Mouse (Mus musculus) layer of hippocampus, adult 18-20 months (tissue): ENCODE results near the gene Casp8. TPM values are rescaled to one million over a fixed set of nuclear protein-coding genes. Genes with fewer than 3 reads are reported as not detected.
"Not testable (repeated sequence)": the region's sequence is repeated elsewhere in the genome, so short reads cannot be mapped to it uniquely, and the experiment has no call there.

Experiments used
- DNase-seq, 2 experiments: peaks; one replicate each; pipeline ENCODE4 v3.0.0; 2022; ENCODE audit warnings: low spot score in 2 of 2
- total RNA-seq, 2 experiments: library from RNA; stranded (reverse); gene quantifications; 2 replicates each; pipeline ENCODE4 v1.2.3; 2021

The Casp8 gene
- total RNA-seq, 2 experiments from 2014 or later, result 2.0 TPM

DNA sequence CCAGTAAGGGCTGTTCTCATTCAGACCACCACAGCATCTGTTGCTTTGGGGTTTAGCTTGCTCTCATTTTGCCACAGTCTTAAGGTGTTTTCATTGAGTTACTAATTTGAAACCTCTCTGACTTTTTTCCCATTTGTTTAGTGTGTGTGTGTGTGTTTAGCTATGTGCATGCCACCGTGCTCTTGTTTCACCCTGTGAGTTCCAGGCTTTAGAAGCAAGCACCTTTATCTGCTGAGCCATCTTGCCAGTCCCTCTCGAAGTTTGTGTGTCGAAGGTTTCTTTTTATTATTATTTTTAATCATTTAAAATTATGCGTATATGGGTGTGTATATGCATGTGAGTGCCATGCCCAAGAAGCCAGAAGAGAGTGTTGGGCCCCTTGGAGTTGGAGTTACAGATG is 3.7 kb downstream of the Casp8 start:
- DNase-seq, result no peak

DNA sequence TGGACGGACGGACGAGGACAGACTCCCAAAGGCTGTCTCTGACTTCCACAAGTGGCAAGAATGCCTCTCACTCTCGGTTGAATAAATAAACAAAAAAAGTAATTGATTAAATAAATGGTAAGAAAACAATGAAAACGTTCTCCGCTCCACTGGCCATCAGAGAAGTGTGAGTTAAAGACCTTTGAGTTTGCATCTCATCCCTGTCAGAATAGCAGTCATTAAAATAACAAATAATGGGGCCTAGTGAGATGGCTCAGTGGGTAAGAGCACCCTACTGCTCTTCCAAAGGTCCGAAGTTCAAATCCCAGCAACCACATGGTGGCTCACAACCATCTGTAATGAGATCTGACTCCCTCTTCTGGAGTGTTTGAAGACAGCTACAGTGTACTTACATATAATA is 5.5 kb downstream of the Casp8 start:
- not testable (repeated sequence) for DNase-seq

GRCm38 (mm10) chr1:58801558-58802285 is 6.5 kb downstream of the Casp8 start:
- DNase-seq, result no peak

DNA sequence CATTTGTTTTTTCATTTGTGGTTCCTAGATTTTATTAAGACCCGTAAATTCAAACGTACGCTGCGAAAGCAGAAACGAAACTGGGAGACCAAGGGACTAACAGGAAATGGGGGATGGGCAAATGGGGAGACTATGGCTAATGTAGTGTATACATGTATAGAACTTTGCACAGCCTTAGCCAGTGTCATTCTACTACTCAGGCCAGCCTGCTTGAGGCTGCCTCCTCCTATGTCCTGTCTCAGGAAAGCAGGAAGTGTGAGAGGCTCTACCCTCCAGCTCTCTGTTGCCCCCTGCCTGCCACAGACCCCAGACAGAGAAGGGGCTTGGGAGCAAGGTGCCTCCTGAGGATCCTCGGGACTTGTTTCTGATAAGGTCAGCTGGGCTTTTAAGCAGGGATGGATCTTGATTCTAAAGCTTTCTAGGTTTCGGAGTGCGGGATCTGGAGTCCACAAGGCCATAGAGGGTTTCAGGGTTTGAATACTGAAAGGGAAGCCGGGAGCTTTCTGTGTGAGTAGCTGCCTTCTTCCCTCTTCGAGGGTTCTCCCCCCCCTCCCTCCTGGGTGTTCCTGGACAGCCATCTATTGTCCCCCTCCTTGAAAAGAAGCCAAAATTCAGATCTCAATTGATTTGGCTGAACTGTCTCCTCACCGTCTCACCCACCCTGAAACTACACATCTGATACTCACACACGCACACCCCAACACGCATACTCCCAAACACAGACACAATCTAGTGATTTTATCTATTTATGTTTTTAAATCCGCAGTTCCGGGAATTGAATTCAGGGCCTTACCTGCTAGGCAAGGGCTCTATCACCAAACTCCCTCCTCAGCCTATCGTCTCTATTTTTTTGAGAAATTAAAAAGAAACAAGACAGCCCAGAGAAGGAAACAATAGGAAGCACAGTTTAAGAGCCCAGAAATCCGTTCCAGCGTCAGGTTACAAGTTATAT is 7.4 kb downstream of the Casp8 start:
- DNase-seq, result peak in 1 of 2 experiments; percentile 7

DNA sequence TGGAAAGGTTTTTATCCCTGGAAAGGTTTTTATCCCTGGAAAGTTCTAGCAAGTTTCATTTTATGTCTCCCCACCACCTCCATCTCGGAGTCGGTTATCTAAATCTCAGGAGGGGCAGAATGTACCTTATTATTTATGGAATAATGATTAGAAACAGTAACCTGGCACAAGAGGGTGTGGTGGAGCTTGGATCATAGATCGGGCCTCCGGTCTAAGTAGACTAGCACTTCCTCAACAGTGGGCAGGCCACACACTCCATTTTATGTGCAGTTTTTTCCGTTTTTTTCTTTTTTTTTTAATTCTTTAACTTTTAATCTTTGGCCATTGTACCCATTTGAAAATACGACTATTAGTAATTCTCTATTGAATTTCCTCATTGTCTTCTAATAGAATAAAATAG is 8.4 kb downstream of the Casp8 start:
- DNase-seq, result no peak

DNA sequence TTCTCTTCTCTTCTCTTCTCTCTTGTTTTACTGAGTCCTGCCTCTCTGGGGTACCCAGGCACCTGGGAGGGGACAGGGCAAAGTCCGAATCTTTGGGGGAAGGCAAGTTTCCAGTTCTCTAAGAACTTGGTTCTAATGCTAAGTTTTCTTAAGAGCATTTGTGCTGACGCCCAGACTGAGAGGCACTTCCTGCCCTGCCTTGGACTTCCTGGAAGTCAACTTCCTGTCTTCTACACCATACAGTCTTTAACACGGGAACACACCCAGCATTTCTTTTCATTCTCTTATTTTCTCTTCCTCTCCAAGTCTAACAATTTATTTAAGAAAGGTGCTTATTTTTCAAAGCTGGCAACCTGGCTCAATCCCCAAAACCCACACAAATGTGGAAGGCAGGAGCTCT is 11.5 kb downstream of the Casp8 start:
- DNase-seq, result no peak

DNA sequence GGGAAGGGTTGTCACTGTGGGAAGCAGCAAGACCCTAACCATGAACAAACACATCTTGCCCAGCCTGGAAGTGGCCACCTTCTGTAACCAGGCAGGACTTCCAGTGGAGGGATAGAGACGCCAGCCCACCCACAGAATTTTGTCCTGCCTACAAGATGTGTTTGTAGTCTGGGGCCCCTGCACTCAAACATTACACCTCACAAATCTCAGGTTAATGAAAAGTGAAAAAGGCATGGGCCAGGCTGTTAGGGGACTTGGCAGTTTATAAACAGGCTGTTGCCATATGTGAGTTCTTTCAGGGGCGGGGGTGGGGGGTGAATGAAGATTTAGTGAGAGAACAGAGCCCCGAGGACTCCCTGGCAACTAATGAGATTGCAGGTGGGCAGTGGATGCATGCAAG is 31.1 kb downstream of the Casp8 start:
- DNase-seq, result no peak

DNA sequence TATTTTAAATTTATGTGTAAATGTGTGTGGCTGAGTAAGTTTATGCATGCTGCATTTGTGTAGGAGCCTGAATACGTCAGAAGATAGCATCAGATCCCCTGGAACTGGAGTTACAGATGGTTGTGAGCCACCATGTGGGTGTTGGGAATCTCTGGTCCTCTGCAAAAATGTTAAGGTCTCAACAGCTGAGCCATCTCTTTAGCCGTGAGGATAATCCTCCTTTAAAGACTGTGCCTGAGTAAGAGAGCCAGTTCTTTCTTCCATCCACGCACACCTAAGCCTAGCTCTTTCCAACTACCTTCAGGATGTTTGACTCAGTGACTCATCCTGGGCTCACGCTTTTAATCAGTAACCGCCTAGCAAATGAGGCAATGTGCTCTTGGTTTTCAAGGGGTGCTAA is 35.6 kb downstream of the Casp8 start:
- DNase-seq, result peak; percentile 9 to 27

GRCm38 (mm10) chr1:58832198-58832597 is 37.0 kb downstream of the Casp8 start:
- DNase-seq, result no peak

DNA sequence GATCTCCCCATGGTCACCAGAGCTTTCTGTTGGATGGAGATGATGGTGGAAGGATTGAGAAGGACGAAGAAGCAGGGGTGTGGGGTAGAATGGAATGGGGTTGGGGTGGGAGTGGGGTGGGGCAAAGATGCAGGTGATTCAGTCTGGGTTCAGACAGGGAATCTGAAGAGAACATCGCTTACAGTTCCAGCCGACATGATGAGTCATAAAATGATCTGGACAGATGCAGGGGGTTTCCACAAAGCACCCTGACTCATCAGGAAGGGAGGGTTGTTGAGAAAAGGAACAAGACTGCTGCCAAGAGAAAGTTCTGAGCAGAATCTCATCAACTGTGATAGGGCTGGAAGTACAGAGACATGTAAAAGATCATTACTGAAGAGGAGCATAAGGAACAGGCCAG is 61.6 kb downstream of the Casp8 start:
- not testable (repeated sequence) for DNase-seq

- DNase-seq, result not testable (repeated sequence)
These were observed 64.0 kb downstream of the Casp8 start for GRCm38 (mm10) chr1:58859131-58859530.

DNA sequence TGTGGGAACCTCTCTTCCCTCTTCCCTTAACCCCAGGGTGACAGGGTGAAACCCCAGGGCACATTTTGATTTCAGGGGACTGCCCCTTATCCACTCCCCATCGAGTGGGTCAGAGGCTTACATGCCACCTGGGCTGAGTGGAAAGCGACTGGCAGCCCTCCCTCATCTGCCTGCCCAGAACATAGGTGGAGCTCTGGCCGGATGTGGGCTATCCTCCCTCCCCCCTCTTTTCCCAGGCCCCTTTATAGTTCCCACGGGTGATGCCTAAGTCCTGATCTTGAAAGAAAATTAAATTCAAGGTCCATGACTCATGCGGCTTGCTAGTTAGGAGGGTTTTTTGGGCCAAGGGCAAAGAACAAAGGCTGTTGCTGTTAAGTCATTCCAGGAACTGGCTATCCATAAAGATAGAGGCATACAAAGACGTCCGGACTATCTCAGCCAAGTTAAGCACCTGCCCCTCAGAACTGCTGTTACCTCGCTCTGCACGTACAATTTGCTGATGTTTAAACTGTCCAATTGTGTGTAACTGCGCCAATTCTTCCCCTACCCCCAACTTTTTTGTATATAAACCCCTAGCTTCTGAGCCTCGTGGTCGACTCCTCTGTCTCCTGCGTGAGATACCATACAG is 64.7 kb downstream of the Casp8 start:
- not testable (repeated sequence) for DNase-seq

GRCm38 (mm10) chr1:58860586-58860985 is 65.4 kb downstream of the Casp8 start:
- not testable (repeated sequence) for DNase-seq

DNA sequence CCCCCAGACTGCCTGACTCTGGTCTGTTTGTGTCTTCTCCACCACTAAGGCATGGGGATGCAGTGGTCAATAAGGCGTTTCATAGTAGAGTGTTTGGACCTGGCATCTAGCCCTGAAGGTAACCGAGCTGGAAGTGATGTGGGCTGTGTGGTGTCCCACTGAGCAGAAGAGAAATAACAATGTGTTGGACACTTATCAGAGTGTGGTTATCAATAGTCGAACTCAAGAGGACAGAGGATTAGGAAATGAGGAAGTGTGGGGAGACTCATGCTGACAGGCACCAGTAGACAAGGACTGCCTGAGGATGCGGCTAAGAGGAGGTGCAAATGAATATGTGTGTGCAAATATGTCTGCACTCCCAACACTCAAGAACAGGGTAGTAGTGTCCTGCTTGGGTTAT is 81.3 kb downstream of the Casp8 start:
- not testable (repeated sequence) for DNase-seq

- DNase-seq, result not testable (repeated sequence)
These were observed 84.1 kb downstream of the Casp8 start for GRCm38 (mm10) chr1:58879291-58879690.

DNA sequence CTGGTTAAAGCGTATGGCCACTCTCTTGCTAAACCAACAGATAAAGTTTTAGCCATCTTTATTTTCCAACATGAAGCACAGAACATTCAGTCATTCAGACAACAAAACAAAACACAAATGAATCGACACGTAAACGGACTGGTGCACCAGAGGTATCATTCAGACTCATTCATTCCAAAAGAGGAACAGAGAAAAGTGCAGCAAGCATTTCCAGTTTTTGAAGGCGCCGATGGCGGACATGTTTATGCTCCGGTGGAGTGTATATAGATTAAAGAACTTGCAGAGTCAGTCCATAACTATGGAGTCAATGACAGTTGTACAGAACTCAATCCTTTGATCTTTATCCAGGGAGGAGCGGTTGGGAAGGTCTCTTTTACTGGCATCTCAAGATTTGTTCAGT is 88.1 kb downstream of the Casp8 start:
- not testable (repeated sequence) for DNase-seq

GRCm38 (mm10) chr1:58885646-58886045 is 90.5 kb downstream of the Casp8 start:
- DNase-seq, result no peak

- peak in 1 of 2 experiments; percentile 23 for DNase-seq
These were observed 94.8 kb downstream of the Casp8 start for GRCm38 (mm10) chr1:58889826-58890546.

- DNase-seq, result not testable (repeated sequence)
These were observed 95.6 kb downstream of the Casp8 start for GRCm38 (mm10) chr1:58890697-58891290.

GRCm38 (mm10) chr1:58891481-58892170 is 96.5 kb downstream of the Casp8 start:
- DNase-seq, result not testable (repeated sequence)
